Mouse (Mus musculus): ENCODE measurements around the gene Sgo1. TPM values are rescaled to one million over a fixed set of nuclear protein-coding genes. Genes with fewer than 3 reads are reported as not detected.

The Sgo1 gene
- polyA plus RNA-seq, 1 experiment, result 0.16 TPM

GRCm38 (mm10) chr17:53643360-53643759 lies 45.8 kb downstream of the Sgo1 start:
- 90% methylated on average over 4 of the region's 4 CpGs for WGBS
- no peak overlapping the region for H3K27ac ChIP-seq (ENCODE audit: insufficient read depth, low read length)
- no peaks in the 10 kb centered on the region for H3K27me3 ChIP-seq (ENCODE audit: control insufficient read depth, insufficient read depth, low read length)
- H3K4me1 ChIP-seq (ENCODE audit: control insufficient read depth, insufficient read depth, low read length), result no peaks in the 10 kb centered on the region
- H3K4me3 ChIP-seq (replicated peaks; ENCODE audit: insufficient read depth, low read depth, low read length), result no peak overlapping the region
- DNase-seq, result no peak
- TF ChIP-seq CTCF (IDR thresholded peaks at IDR 0.05; ENCODE audit: borderline replicate concordance, insufficient read depth, low read depth, low read length) (no peak), POLR2A (IDR thresholded peaks at IDR 0.05; ENCODE audit: borderline replicate concordance, insufficient read depth, low read length) (no peak)

GRCm38 (mm10) chr17:53631344-53631743 lies 57.8 kb downstream of the Sgo1 start:
- no peak overlapping the region for H3K27ac ChIP-seq (ENCODE audit: insufficient read depth, low read length)
- H3K27me3 ChIP-seq (ENCODE audit: control insufficient read depth, insufficient read depth, low read length), result no peaks in the 10 kb centered on the region
- peaks cover 11% of the 10 kb centered on the region for H3K4me1 ChIP-seq (ENCODE audit: control insufficient read depth, insufficient read depth, low read length)
- DNase-seq, result no peak
- no peak overlapping the region for H3K4me3 ChIP-seq (replicated peaks; ENCODE audit: insufficient read depth, low read depth, low read length)
- TF ChIP-seq POLR2A (IDR thresholded peaks at IDR 0.05; ENCODE audit: borderline replicate concordance, insufficient read depth, low read length), result no peak
- TF ChIP-seq CTCF (IDR thresholded peaks at IDR 0.05; ENCODE audit: borderline replicate concordance, insufficient read depth, low read depth, low read length), result no peak

GRCm38 (mm10) chr17:53628131-53628530 lies 61.0 kb downstream of the Sgo1 start:
- H3K27me3 ChIP-seq (ENCODE audit: control insufficient read depth, insufficient read depth, low read length), result no peaks in the 10 kb centered on the region
- peaks cover 9% of the 10 kb centered on the region for H3K4me1 ChIP-seq (ENCODE audit: control insufficient read depth, insufficient read depth, low read length)
- peak in 1 of 2 experiments; percentile 71 for DNase-seq
- whole genome bisulfite sequencing, result 24% methylated on average over 5 of the region's 5 CpGs
- TF ChIP-seq POLR2A (IDR thresholded peaks at IDR 0.05; ENCODE audit: borderline replicate concordance, insufficient read depth, low read length) (no peak), CTCF (IDR thresholded peaks at IDR 0.05; ENCODE audit: borderline replicate concordance, insufficient read depth, low read depth, low read length) (no peak)
- H3K4me3 ChIP-seq (replicated peaks; ENCODE audit: insufficient read depth, low read depth, low read length), result no peak overlapping the region
- peak overlapping the region; percentile 75 for H3K27ac ChIP-seq (ENCODE audit: insufficient read depth, low read length)

- Histone ChIP-seq H3K4me3 (replicated peaks; ENCODE audit: insufficient read depth, low read depth, low read length) (no peak overlapping the region), H3K4me1 (ENCODE audit: control insufficient read depth, insufficient read depth, low read length) (peaks cover 9% of the 10 kb centered on the region), H3K27me3 (ENCODE audit: control insufficient read depth, insufficient read depth, low read length) (no peaks in the 10 kb centered on the region), H3K27ac (ENCODE audit: insufficient read depth, low read length) (peak overlapping the region; percentile 38; the same call in 1 of the 2 replicates)
- no peak for TF ChIP-seq POLR2A (IDR thresholded peaks at IDR 0.05; ENCODE audit: borderline replicate concordance, insufficient read depth, low read length)
- no peak for TF ChIP-seq CTCF (IDR thresholded peaks at IDR 0.05; ENCODE audit: borderline replicate concordance, insufficient read depth, low read depth, low read length)
- DNase-seq, result peak; percentile 43 to 51
- WGBS, result 23% methylated on average over 4 of the region's 4 CpGs
These were observed 61.6 kb downstream of the Sgo1 start for GRCm38 (mm10) chr17:53627497-53627896.

GRCm38 (mm10) chr17:53626160-53626559 lies 63.0 kb downstream of the Sgo1 start:
- 88% methylated on average over 3 of the region's 3 CpGs for WGBS

More at GRCm38 (mm10) chr17:53626160-53626559, 63.0 kb downstream of the Sgo1 start:
- no peaks in the 10 kb centered on the region for H3K27me3 ChIP-seq (ENCODE audit: control insufficient read depth, insufficient read depth, low read length)
- peaks cover 9% of the 10 kb centered on the region for H3K4me1 ChIP-seq (ENCODE audit: control insufficient read depth, insufficient read depth, low read length)
- no peak overlapping the region for H3K27ac ChIP-seq (ENCODE audit: insufficient read depth, low read length)
- no peak for DNase-seq
- no peak overlapping the region for H3K4me3 ChIP-seq (replicated peaks; ENCODE audit: insufficient read depth, low read depth, low read length)
- TF ChIP-seq POLR2A (IDR thresholded peaks at IDR 0.05; ENCODE audit: borderline replicate concordance, insufficient read depth, low read length), result no peak

Other genes with a start within 250 kb of the Sgo1 start
- gene Efhb, start 226.0 kb downstream of the Sgo1 start, polyA plus RNA-seq (2012; rRNA removed), result 0.32 and 0.34 TPM in 2 replicates
- gene Rab5a, start 210.1 kb downstream of the Sgo1 start, polyA plus RNA-seq (2012; rRNA removed), result 90.1 and 98.1 TPM in 2 replicates
- gene Pp2d1, start 149.9 kb downstream of the Sgo1 start, polyA plus RNA-seq (2012; rRNA removed), result not detected in 2 replicates
- 40.5 and 43.4 TPM in 2 replicates for gene Kat2b, start 122.5 kb downstream of the Sgo1 start, polyA plus RNA-seq (2012; rRNA removed)
- not detected in 2 replicates for gene Sult1c2, start 157.0 kb upstream of the Sgo1 start, polyA plus RNA-seq (2012; rRNA removed)

All from cerebellum, adult 2 months (tissue).